Mouse (Mus musculus): ENCODE measurements at regions not wholly inside any gene's neighbourhood (a gene's known extent, or its start where the extent isn't known, plus 50 kb on each side); places are given as distances from the start of the nearest gene placed in this dataset.

DNA sequence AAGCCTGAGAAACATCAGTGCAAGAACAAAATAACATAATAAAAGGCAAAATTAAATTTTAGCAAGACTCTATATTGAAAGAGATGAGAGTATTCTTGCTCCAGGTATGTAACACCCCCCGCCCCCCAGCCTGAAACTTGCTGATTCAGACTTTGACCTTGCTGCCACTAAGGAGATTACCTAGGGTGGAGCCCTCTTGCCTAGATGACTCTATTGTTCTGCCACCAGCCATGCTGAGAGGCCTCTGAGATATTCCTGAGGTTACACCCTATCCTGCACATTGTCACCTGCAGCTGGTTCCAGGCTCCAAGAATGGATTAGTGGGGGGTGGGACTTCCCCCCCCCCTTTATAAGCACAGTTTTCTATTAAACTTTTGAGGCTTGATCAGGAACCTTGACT is 548.3 kb upstream of the Stxbp6 start:
- TF ChIP-seq CTCF (IDR thresholded peaks at IDR 0.05): no peak
- no peak for TF ChIP-seq EP300 (IDR thresholded peaks at IDR 0.05)
